Mouse (Mus musculus) monocyte, adult 2 months (primary cell): ENCODE measurements around the gene Mmp11.

Source experiments
- DNase-seq, 2 experiments: peaks; one replicate each; pipeline ENCODE4 v3.0.0; 2022; ENCODE audit warnings: low spot score in 2 of 2, low read depth in 1 of 2

Gene Mmp11

DNA sequence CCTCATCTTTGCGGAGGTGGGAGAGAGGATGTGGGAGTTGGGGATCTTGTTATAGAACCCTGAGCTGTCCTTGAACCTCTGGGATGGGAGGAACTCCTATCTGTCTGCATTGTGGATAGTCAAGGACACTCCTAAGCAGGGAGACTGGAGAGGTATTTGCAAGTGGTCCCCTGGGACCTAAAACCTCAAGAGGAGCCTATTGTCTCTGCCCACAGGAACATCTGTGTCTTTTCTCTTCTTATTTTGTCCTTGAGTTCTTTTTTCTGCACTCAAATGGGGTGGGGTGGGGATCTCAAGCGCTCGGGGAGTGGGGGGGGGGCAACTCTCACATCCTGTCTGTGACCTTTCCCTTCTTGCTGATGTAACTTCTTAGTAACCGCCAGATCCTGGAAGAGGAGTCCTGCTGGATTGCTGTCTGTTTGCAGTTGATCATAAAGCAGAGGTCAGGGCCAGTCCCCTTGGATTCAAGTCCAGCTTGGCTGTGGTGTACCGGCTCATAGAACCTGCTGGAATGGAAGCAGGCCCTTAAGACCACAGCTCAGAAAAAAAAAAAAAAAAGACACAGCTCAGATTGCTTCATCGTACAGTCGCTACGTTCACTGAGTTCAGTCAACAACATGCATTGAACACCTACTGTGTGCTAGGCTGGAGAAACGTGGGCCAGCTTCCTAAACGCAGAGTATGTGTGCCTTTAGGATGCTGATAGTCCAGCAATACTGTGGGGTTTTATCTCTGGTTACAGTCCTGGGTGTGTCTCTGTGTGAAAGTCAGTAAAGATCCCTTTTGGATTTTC, 1.8 kb upstream of the Mmp11 start:
- DNase-seq = no peak

DNA sequence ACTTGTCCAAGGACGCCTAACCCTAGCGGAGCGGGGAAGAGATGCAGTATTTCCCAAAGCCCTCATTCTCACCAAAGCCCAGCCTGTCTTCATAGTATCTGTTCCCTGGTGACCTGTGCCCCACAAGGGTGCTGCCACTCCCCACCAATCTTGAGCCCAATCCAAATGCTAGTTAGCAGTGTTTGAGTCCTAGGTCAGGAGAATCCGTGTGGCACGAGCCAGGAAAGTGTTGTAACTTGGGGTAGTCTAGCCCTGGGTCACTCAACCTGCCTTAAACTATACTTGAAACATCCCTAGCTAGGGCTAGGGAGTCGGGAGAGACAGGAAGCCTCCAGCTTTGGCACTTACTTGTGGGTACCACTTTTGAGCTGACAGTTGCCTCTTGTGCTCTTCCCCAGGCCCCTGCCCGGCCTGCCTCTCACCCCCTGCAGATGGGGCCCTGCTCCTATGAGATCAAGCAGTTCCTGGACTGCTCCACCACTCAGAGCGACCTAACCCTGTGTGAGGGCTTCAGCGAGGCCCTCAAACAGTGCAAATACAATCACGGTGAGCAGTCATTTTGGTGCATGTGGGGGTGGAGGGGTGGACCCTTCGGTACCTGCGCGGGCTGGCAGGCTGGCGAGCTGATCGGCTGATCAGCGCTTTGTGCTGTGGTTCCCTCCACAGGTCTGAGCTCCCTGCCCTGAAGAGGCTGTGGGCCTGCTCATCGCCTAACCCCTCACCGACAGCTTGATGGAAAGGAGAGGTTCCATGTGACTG, 792 bp upstream of the Mmp11 start:
- DNase-seq = no peak

DNA sequence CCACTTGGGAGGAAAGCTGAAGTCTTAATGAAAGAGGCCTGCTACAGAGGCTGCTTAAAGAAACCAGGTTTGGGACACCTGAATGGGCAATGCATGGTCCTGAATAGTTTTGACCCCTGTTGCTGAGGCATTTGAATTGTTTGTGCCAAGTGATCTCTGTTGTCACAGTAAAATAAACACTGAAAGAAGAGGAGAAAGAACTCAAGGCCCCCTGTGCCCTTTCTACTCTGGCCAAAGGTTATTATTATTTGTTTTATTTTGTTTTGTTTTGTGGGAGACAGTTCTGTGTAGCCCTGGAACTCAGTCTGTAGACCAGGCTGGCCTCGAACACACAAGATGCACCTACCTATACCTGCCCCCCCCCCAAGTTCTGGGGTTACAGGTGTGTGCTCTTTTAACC, 1.3 kb downstream of the Mmp11 start:
- DNase-seq = no peak

DNA sequence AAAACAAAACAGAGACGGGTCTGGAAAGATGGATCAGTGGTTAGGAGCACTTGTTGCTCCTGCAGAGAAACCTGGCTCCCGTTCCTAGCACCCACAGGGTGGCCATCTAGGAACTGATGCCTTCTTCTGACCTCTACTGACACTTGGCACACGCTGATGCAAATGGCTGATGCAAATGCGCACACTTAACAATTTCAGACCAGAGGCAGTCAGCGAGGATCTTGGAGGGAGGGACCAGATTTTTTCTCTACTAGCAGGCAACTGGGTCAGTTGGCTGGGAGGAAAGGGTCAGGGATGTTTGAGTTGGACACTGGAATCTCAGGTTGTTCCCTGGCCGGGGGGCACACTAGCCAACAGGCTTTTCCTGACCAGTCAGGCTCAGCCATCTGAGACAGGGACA, 3.4 kb downstream of the Mmp11 start, which contains the start of gene Chchd10:
Chchd10 (plus strand) TSS at position 240 of the 400 bp plus-strand sequence.
- no peak for DNase-seq

DNA sequence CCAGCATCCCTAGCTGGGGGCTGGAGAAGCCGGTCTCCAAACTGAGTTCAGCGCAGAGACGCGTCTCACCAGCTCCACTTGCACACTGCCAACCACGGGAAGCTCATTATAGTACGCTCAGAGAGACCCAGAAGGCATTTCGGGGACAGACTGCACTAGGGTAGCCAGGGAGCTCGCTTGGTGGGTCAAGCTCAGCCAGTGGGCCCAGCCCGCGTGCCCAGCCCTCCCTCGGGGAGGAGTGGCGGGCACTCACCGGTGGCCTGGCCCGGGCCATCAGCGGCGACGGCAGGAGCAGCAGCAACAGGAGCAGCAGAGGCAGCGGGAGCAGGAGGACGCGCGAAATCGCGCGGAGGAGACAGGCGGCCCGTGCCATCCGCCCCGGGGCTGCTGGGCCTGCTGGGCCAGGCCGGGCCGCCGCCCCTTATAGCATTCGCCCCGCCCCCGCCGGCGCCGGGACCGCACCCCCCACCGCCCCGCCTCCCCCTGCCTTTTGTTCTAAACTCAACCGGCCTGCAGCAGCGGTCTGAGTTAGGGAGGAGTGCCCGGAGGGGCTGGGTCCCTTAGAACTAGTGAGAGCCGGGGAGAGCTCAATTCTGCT, 4.1 kb downstream of the Mmp11 start:
- no peak for DNase-seq

DNA sequence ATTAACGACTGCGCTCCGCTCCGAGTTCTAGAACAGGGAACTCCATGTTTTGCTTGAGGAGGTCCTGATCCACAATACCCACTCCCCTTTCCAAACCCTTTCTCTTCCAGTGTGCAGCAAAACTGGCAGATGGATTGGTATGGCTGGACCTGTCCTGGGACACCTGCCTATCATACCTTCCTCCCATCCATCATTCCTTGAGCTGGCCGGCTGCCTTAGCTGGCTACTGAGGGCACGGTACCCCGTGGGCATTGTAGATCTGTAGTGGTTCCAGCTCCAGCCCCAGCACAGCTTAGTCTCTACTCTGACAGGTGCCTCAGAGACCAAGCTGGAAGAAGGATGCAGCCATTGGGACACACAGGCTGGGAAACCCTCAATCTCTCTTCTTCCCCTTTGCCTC, 5.0 kb downstream of the Mmp11 start:
- no peak for DNase-seq

DNA sequence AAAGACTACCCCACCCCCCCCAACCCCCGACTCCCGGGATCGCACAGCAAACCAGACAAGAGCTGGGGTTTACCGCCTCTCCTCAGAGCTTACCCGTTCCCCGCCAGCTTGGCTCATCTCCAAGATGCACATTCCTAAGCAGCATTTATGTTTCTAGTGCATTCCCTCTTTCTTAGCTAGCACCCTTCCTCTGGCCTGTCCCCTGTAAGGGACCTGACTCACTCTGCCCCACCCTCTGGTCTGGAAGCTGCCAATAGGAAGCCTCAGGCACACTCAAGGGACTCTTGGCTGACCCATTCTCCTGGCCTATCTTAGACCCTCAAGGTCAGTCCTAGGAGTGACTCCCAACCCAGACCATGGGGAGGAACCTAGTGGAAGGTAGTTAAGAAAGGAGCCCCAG, 6.0 kb downstream of the Mmp11 start:
- no peak for DNase-seq

DNA sequence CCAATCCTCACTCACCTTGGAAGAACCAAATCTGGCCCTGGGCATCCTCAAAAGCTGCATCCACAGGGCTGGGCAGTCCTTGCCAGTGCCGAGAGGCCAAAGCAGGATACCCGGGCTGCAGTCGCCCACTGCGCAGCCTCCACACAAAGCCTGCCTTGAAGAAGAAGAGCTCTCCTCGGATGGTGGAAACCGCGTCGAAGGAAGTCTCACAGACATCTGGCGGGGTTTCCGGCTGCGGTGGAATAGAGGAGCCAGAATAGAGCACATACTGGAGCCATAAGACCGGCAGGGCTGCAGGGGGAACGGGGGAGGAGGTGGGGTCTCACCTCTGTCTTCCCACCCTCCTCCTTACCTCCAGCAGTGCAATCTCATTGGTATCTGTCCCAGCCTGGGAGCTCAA, 9.9 kb downstream of the Mmp11 start:
- no peak for DNase-seq

DNA sequence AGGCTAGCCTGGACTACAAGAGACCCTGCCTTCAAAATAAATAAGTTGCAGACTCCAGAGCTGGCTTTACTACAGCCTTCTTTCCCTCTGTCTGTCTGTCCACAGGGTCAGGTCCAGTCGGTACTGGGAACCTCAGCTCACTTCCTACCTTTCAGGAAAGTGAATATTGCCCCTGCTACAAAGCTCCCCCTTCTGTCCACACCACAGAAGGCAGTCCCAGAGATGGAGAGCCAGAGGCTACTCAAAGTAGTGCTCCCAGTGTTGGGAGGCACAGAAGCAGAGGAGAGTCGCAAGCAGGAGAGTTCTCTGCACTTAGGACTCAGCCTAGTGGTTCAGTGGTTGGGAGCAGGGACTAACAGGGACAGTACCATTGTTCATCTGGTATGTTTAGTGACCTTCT, 12.0 kb downstream of the Mmp11 start:
- no peak for DNase-seq

DNA sequence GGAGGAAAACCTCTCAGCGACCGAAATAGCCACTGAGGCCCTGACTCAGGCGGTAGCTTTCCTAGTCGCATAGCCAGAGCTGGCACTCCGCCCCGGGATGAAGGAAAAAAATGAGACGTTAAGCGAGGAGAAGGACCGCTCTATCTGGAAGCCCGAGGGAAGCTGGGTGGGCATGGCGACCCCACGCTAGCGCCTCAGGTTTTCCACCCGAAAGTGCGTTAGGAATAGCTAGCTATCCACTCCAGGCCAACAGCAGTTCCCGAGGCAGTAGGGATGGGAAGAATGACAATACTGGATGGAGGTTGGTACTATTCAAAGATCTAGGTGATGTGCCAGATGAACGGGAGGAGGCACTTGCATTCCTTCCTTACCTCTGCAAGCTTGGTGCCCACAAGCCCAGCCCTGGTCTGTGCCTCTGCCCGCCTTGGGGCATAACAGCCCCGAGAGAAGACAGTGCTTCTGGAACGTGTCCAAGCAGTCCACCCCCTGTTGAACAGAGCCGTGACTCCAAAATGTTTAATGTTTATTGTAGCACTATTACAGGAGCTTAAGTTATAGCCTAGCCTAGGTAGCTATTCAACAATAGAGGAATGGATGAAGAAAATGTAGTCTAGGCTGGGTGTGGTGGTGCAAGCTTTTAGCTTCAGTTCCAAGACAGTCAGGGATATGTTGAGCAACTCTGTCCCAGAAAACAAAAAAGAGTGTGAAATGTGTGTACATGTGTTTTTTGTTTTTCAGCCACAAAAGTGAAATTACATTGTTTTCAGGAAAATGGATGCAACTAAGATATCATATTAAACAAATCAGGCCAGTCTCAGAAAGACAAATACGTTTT, 14.4 kb downstream of the Mmp11 start:
- DNase-seq = no peak

DNA sequence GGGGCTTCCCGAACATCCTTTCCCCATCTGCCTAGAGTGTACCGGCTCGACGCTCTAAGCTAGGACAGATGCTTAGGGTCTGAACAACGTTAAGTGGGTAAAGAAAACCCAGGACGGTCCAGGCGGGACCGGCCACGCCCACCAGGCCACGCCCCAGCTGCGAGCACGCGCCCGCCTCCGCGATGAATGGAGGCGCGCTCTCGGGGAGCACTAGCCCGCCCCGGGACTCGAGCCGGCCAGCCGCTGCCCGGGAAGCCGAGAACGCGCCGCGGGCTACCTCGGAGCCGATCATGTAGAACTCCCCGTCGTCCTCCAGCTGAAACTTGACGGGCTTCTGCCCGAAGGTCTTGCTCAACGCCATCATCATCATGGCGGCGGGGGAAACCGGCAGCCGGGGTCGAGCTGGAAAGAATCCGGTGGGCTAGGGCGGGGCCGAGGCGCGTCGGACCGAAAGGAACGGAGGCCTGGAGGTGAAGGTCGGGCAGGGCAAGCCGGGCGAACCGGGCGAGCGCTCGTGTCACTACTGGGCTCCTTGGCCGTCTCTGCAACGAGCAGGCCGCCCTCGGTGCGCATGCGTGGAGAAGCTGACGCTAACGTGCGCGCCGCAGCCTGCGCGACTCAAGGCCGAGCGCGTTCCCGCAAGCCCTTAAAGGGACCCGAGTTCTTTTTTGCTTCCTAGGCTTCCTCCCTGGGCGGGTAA, 15.1 kb downstream of the Mmp11 start, which contains the start of gene Smarcb1:
Smarcb1 (minus strand) TSS at position 592 of the 700 bp plus-strand sequence.
- DNase-seq = peak; percentile 79 to 87

DNA sequence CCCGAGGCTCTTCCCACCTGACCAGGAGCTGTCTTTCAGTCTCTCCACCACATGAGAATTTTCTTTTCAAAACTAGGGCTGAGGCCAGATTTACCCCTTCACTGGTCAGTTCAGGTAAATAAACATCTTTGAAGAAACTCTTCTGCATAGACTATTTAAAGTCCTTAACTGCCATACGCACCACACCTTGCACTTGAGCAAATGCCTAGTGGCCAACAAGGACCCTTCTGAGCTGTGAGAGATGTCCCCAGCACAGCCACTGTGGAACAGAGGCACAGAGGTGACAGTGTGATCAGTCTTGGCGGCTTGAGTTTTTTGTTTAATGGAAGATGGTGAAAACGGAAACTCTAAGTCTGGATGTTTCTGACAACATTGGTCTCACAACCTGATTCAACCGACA, 17.3 kb downstream of the Mmp11 start:
- no peak for DNase-seq

DNA sequence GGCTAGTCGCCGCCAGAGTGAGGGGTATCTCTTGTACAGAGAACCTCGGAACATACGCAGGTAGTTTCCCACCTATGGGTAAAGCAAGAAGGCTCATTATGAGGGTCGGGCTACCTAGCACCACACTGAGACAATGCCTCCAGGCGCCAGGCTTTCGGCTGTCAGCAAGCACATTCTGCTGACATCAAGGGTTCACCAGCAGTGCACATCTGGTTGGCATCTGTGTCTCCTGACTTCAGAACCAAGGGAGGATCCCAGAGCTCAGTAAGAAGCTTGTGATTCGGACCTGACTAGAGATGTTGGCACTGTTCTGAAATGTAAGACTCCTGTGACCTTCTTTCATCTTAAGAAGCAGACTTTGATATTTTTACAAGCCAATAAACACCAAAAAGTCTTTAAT, 19.5 kb downstream of the Mmp11 start:
- DNase-seq = no peak

DNA sequence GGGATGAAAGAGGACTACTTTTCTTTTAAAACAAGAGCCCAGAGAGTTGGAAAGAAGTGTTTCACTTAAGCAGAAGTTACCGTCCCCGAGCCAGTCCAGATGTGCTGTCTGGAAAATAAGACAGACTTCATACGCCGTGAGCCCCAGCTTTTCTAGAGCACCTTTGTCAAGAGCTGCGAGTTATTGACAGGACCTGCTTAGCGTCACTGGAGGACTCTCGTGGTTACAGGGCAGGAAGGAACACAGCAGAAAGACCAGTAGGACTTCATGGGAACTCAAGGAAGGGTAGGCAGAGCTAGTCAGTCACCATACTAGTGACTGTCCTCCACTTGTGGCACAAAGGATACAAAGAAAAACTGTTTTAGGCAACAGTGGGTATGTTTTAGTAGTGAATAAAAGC, 20.7 kb downstream of the Mmp11 start:
- DNase-seq = no peak

DNA sequence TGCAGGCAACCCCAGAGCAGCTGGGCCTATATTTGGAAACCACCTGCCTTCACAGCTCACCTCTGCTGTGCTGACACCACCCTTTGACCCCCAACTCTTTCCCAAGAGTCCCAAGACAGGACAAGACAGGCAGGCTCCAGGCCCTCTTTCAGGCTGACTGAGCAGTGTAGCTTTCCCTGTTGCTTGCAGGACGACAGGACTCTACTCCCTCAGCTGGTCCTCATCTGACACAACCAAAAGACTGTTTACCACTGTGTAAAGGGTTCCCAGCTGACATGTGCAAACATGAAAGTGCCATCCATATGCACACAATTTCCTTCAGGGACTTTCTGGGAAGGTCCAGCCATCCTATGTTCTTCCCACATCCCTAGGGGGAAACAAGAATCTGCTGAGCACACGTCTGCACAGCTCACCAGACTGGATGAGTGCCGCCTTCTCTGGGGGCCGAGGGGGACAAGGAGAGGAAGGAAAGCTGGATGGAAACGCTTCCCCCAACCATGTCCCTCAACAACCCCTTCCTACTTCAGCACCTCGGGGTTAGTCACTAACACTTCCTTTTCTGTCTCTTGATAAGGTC, 23.2 kb downstream of the Mmp11 start:
- DNase-seq = no peak

DNA sequence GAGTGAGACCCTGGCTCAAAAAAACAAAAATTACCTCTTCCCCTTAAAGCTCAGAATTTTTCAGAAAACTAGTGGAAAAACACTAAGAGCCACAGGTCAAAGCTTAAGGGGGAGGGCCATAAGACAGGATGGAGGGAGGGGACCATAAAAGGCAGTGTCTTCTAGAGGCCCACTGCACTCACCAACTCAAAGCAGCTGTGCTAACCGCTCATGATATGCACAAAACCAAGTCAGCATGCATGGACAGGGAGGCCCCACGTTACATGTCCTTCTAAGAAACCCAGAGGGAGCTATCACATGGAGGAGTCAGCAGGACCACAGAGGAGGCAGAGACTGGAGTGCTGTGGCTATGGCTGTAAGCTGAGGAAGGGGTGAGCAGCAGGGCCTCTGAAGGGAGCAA, 25.6 kb downstream of the Mmp11 start:
- no peak for DNase-seq

DNA sequence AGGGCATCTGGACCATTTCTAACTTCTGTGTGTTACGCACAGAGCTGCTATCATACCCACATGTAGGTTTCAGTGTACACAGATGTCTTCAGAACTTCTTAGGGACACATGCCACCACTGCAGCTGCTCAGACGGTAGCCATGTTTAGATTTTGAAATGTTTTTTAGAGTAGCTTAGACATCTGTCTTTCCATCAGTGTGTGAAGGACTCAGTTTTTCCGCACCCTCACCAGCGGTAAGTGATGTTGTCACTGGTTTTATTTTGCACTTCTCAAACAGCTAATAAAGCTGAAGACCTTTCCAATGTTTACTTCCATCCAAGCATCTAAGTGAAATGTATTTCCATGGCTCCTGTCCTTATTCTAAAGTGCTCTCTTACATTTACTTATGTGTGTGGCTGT, 29.4 kb downstream of the Mmp11 start:
- DNase-seq = no peak

DNA sequence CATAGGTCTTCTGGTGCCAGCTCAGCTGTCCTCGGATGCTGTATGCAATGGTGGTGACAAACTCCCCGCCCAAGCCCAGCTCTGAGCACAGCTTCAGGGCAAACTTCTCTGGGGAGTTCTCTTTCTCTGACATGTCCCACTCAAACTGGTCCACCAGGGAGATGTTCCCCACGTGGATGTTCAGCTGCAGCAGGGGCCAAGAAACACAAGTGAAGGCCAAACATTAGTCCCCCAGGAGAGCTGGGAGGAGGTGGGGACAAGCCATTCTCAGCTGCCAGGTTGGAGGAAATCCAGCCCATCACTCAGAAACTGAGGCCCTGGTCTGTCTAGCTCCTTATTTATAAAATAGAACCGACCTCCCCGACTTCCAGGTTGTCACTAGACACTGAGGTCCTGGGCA, 31.9 kb downstream of the Mmp11 start:
- no peak for DNase-seq

DNA sequence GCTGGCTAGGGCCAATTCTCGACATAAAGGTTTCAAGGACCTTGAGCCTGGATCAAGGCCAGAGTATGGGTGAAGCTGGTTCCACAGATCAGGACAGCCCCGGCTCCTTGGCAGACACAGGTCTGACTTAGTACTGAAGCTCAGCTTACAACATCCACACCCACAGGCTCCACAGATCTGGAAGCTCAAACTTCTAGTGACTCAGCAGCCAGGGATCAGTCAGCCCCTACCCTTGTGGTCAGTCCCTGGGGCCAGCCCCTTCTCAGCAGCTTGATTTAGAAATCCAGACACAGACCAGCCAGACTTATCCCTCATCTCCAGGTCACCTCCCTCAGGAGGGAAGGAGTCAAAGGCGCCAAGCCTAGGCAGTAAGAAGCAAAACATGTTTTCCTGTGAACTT, 37.5 kb downstream of the Mmp11 start:
- no peak for DNase-seq

DNA sequence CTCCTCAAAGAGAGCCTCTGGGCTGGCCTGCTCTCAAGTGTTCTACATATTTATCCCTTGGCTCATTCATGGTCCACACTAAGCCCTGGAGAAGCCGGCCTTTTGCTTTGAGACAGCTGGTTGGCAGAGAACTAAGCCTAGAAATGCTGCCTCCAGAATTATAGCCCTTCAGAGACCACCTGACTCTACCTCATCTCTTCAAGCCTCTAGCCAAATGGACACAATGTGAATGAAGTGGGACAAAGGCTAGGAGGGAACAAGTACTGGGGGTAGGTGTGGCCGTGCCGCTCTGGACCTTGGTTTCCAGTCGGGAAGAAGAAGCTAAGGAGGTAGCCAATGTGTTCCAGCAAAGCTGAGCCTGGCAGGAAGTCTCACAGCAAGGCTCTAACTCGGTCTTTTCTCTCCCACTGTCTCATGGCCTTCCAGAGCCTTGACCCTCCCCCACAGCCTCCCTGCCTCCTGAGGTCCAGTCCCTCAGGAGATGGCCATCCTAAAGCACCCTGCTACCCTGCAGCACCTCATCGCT, 38.2 kb downstream of the Mmp11 start:
- no peak for DNase-seq
